ENCODE assay signal across 16 mouse cellular contexts in genomic region chr5:3952498-3952897, GRCm38 (mm10).
"Had no signal": no experiment of that assay in that cellular context is flagged by ENCODE, and none has a peak within 500 bp of the region (broad histone marks: within the 10 kb centered on the region; RNA-seq: fewer than 3 reads in every experiment).

No protein-coding gene starts in this region.

- DNase-seq: gastrocnemius, adult 2 months; gastrocnemius, postnatal 10 days; gastrocnemius, postnatal 25 days; heart, adult 18-20 months; heart, postnatal 14 days; heart, postnatal 4 days; kidney, adult 2 months; kidney, adult 9 months; kidney, postnatal 10 days; kidney, postnatal 25 days; kidney, postnatal 4 days; liver; liver, embryonic 13.5 days had no signal

- ATAC-seq: hindbrain, embryonic 16.5 days; intestine, embryonic 15.5 days; intestine, postnatal 0 days had no signal
